Mouse (Mus musculus) limb, embryonic 12.5 days (tissue): ENCODE data around the gene Olfr1512. TPM values are rescaled to one million over a fixed set of nuclear protein-coding genes. Genes with fewer than 3 reads are reported as not detected.

Source experiments
- ATAC-seq: fragments of 200-750 bp; cut with Nextera tagmentation; 2 replicates; pipeline ENCODE4 v1.8.0; 2017; ENCODE audit warnings: low read depth, moderate TSS enrichment; ENCODE audit not compliant: insufficient number of reproducible peaks, insufficient read depth, low FRiP score, low TSS enrichment
- H3K27ac ChIP-seq: fragments of 300-500 bp; sonication (generic); 2 replicates; pipeline ENCODE4 v1.5.1; 2016; ENCODE audit warnings: mild to moderate bottlenecking, moderate library complexity
- H3K27me3 ChIP-seq: fragments of 300-500 bp; sonication (generic); 2 replicates; pipeline ENCODE4 v1.6.1; 2016; ENCODE audit warnings: mild to moderate bottlenecking, moderate library complexity
- H3K36me3 ChIP-seq: fragments of 300-500 bp; sonication (generic); 2 replicates; pipeline ENCODE4 v1.6.1; 2016; ENCODE audit warnings: mild to moderate bottlenecking, moderate library complexity
- H3K4me1 ChIP-seq: fragments of 300-500 bp; sonication (generic); replicated peaks from 2 replicates; pipeline ENCODE4 v1.6.1; 2016
- H3K4me2 ChIP-seq: fragments of 300-500 bp; sonication (generic); 2 replicates; pipeline ENCODE4 v1.6.1; 2016; ENCODE audit warnings: mild to moderate bottlenecking, moderate library complexity
- H3K4me3 ChIP-seq: fragments of 300-500 bp; sonication (generic); replicated peaks from 2 replicates; pipeline ENCODE4 v1.5.1; 2016; ENCODE audit warnings: mild to moderate bottlenecking
- H3K9ac ChIP-seq: fragments of 300-500 bp; sonication (generic); replicated peaks from 2 replicates; pipeline ENCODE4 v1.6.1; 2016; ENCODE audit warnings: mild to moderate bottlenecking, moderate library complexity
- H3K9me3 ChIP-seq: fragments of 300-500 bp; sonication (generic); 2 replicates; pipeline ENCODE4 v1.6.1; 2016; ENCODE audit warnings: mild to moderate bottlenecking, moderate library complexity
- WGBS: fragments of 180-500 bp; shearing (Covaris S2); methylation state at CpG from one replicate; pipeline ENCODE4 v1.1.7; 2016; 5-methylcytosine and 5-hydroxymethylcytosine counted together
- polyA plus RNA-seq: library from polyadenylated mRNA; unstranded; fragments of >200 nt; fragmentation: Nextera tagmentation; extraction: Ambion mirVana; gene quantifications from 2 replicates; pipeline ENCODE4 v1.2.1, GENCODE M21; 2016

Olfr1512 gene
- polyA plus RNA-seq, 1 experiment from 2014 or later = not detected

GRCm38 (mm10) chr14:52331069-52331750, 47.8 kb downstream of the Olfr1512 start:
- no peak overlapping the region for H3K9ac ChIP-seq
- H3K27ac ChIP-seq = no peak overlapping the region
- no peaks in the 10 kb centered on the region for H3K36me3 ChIP-seq
- no peaks in the 10 kb centered on the region for H3K9me3 ChIP-seq
- no peak overlapping the region for H3K4me2 ChIP-seq
- ATAC-seq = no peak
- H3K4me3 ChIP-seq = no peak overlapping the region
- peaks cover 57% of the 10 kb centered on the region for H3K27me3 ChIP-seq
- WGBS = 26% methylated on average over 4 of the region's 4 CpGs
- H3K4me1 ChIP-seq = peaks cover 5% of the 10 kb centered on the region; the same call in 1 of the 2 replicates

GRCm38 (mm10) chr14:52327910-52328812, 50.8 kb downstream of the Olfr1512 start, which contains the start of gene Sall2:
Gene Sall2, minus strand, starts transcription at chr14:52328762.
- H3K9me3 ChIP-seq = no peaks in the 10 kb centered on the region
- H3K36me3 ChIP-seq = no peaks in the 10 kb centered on the region
- H3K27ac ChIP-seq = no peak within 1 kb of the TSS
- WGBS = 1% methylated on average over 26 of the region's 26 CpGs
- peak within 1 kb of the TSS; percentile 79 for H3K4me2 ChIP-seq
- peaks cover 5% of the 10 kb centered on the region; the same call in 1 of the 2 replicates for H3K4me1 ChIP-seq
- peak within 1 kb of the TSS; percentile 47 for H3K9ac ChIP-seq
- H3K27me3 ChIP-seq = peaks cover 66% of the 10 kb centered on the region
- ATAC-seq = peak; percentile 80
- H3K4me3 ChIP-seq = peak within 1 kb of the TSS; percentile 42

- H3K4me1 ChIP-seq = peaks cover 5% of the 10 kb centered on the region; the same call in 1 of the 2 replicates
- H3K4me2 ChIP-seq = peak overlapping the region; percentile 79
- 2% methylated on average over 14 of the region's 14 CpGs for WGBS
- no peaks in the 10 kb centered on the region for H3K36me3 ChIP-seq
- no peak for ATAC-seq
- peak overlapping the region; percentile 42 for H3K4me3 ChIP-seq
- H3K27ac ChIP-seq = no peak overlapping the region
- H3K9me3 ChIP-seq = no peaks in the 10 kb centered on the region
- peak overlapping the region; percentile 47; the same call in 1 of the 2 replicates for H3K9ac ChIP-seq
- peaks cover 66% of the 10 kb centered on the region for H3K27me3 ChIP-seq
Observed at GRCm38 (mm10) chr14:52327375-52327901, 51.5 kb downstream of the Olfr1512 start.

- Histone ChIP-seq H3K9ac (no peak overlapping the region), H3K4me2 (no peak overlapping the region), H3K4me3 (no peak overlapping the region), H3K9me3 (no peaks in the 10 kb centered on the region), H3K36me3 (no peaks in the 10 kb centered on the region), H3K4me1 (peaks cover 5% of the 10 kb centered on the region; the same call in 1 of the 2 replicates), H3K27ac (no peak overlapping the region), H3K27me3 (peaks cover 54% of the 10 kb centered on the region)
- 13% methylated on average over 4 of the region's 4 CpGs for WGBS
- ATAC-seq = no peak; the same call in 1 of the 2 replicates
Observed at GRCm38 (mm10) chr14:52325890-52326289, 53.1 kb downstream of the Olfr1512 start.

Other genes with a start within 250 kb of the Olfr1512 start
- gene Supt16, start 181.8 kb downstream of the Olfr1512 start, polyA plus RNA-seq = 83.2 and 84.7 TPM in 2 replicates
- gene Chd8, start 121.4 kb downstream of the Olfr1512 start, polyA plus RNA-seq = 49.6 and 53.7 TPM in 2 replicates
- gene Tox4, start 100.0 kb downstream of the Olfr1512 start, polyA plus RNA-seq = 47.2 and 51.3 TPM in 2 replicates
- gene Rab2b, start 99.6 kb downstream of the Olfr1512 start, polyA plus RNA-seq = 23.2 and 23.5 TPM in 2 replicates
- 59.9 and 61.0 TPM in 2 replicates for gene Mettl3, start 74.0 kb downstream of the Olfr1512 start, polyA plus RNA-seq
- gene Sall2, start 50.4 kb downstream of the Olfr1512 start, polyA plus RNA-seq = 30.9 and 33.7 TPM in 2 replicates
- gene Olfr1513, start 22.8 kb downstream of the Olfr1512 start, polyA plus RNA-seq = not detected in 2 replicates
- not detected in 2 replicates for gene Olfr1511, start 18.2 kb upstream of the Olfr1512 start, polyA plus RNA-seq
- not detected in 2 replicates for gene Olfr1510, start 35.2 kb upstream of the Olfr1512 start, polyA plus RNA-seq
- gene Olfr1509, start 63.8 kb upstream of the Olfr1512 start, polyA plus RNA-seq = not detected in 2 replicates
- not detected in 2 replicates for gene Olfr1508, start 88.3 kb upstream of the Olfr1512 start, polyA plus RNA-seq
- gene Olfr1507, start 116.6 kb upstream of the Olfr1512 start, polyA plus RNA-seq = not detected in 2 replicates